Mouse (Mus musculus) cerebellum, postnatal 14 days (tissue): ENCODE measurements around the gene Rtn4r.
"Not testable (repeated sequence)": the region's sequence is repeated elsewhere in the genome, so short reads cannot be mapped to it uniquely, and the experiment has no call there.

ENCODE experiments used
- DNase-seq, 2 experiments: peaks; one replicate each; pipeline ENCODE4 v3.0.0; 2021; ENCODE audit warnings: mixed read lengths in 2 of 2

Gene Rtn4r

DNA sequence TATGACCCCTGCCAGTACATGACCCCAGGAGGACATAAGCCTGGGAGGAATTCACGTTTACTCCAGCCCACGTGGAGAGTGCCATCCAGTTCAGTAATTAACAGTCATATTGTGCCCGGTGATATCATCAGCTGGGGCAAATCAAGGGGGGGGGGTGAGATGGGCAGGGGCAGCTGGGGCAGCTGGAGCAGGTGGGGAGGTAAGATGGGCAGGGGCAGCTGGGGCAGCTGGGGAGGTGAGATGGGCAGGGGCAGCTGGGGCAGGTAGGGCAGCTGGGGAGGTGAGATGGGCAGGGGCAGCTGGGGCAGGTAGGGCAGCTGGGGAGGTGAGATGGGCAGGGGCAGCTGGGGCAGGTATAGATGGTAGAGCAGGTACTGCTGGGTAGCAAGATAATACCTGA is 68.1 kb downstream of the Rtn4r start:
- DNase-seq: not testable (repeated sequence)

GRCm38 (mm10) chr16:18197881-18198280 is 70.4 kb downstream of the Rtn4r start:
- DNase-seq: no peak

- DNase-seq: no peak
Measured at GRCm38 (mm10) chr16:18198365-18199098, 71.1 kb downstream of the Rtn4r start.

GRCm38 (mm10) chr16:18200062-18200461 is 72.6 kb downstream of the Rtn4r start:
- no peak for DNase-seq

- no peak for DNase-seq
Measured at GRCm38 (mm10) chr16:18201620-18202019, 74.2 kb downstream of the Rtn4r start.
